In genomic region chr17:15564014-15564927, GRCm38 (mm10) we compare ENCODE assay signal across 8 mouse cellular contexts. TPM values are rescaled to one million over a fixed set of nuclear protein-coding genes. Genes with fewer than 3 reads are reported as not detected.
DNase-seq lines count a peak whose midpoint lies in the region; ATAC-seq and TF ChIP-seq lines count a peak whose summit lies in the region.

Gene Prdm9 (minus strand): TSS chr17:15564354.

- TF ChIP-seq CTCF in E14TG2a.4 (conservative IDR thresholded peaks at IDR 0.05; ENCODE audit: low read length): no peak
- TF ChIP-seq CTCF in heart, postnatal 0 days (IDR thresholded peaks at IDR 0.05; ENCODE audit: low read depth): no peak
- no peak for TF ChIP-seq CTCF in testis, adult 2 months (IDR thresholded peaks at IDR 0.05; ENCODE audit: control insufficient read depth, insufficient read depth, insufficient replicate concordance, low read depth, low read length)

- no peak for TF ChIP-seq EP300 in heart, postnatal 0 days (IDR thresholded peaks at IDR 0.05; ENCODE audit: low read depth)

- no peaks in the 10 kb centered on the region for H3K9me3 ChIP-seq in E14TG2a.4 (ENCODE audit: low read length)
- H3K9me3 ChIP-seq in forebrain, embryonic 12.5 days: no peaks in the 10 kb centered on the region
- H3K9me3 ChIP-seq in heart, postnatal 0 days (replicated peaks; ENCODE audit: control insufficient read depth, low read length): no peaks in the 10 kb centered on the region
- no peaks in the 10 kb centered on the region for H3K9me3 ChIP-seq in liver, embryonic 16.5 days (replicated peaks; ENCODE audit: control insufficient read depth, low read length)
- no peaks in the 10 kb centered on the region for H3K9me3 ChIP-seq in neural tube, embryonic 13.5 days

- peak within 1 kb of the TSS; percentile 91 for H3K4me3 ChIP-seq in E14TG2a.4 (replicated peaks; ENCODE audit: low read length)
- H3K4me3 ChIP-seq in forebrain, embryonic 12.5 days (replicated peaks): peak within 1 kb of the TSS; percentile 65
- peak within 1 kb of the TSS; percentile 67 for H3K4me3 ChIP-seq in heart, postnatal 0 days (ENCODE audit: low read depth, low read length)
- peak within 1 kb of the TSS; percentile 79 for H3K4me3 ChIP-seq in liver, embryonic 16.5 days (ENCODE audit: low read depth, low read length)
- peak within 1 kb of the TSS; percentile 64 for H3K4me3 ChIP-seq in neural tube, embryonic 13.5 days
- peak within 1 kb of the TSS; percentile 95 for H3K4me3 ChIP-seq in testis, adult 2 months (ENCODE audit: control insufficient read depth, low read depth, low read length)

- ATAC-seq in forebrain, embryonic 12.5 days (ENCODE audit: low FRiP score): peak; percentile 99
- peak; percentile 99 for ATAC-seq in heart, postnatal 0 days (ENCODE audit: insufficient read depth, low read depth)
- ATAC-seq in liver, embryonic 16.5 days (ENCODE audit: low read depth): peak; percentile 100
- peak; percentile 99 for ATAC-seq in neural tube, embryonic 13.5 days (ENCODE audit: low read depth)

- under 1% methylated on average over 43 of the region's 43 CpGs for WGBS in forebrain, embryonic 12.5 days
- under 1% methylated on average over 43 of the region's 43 CpGs for WGBS in heart, postnatal 0 days
- under 1% methylated on average over 43 of the region's 43 CpGs for WGBS in liver, embryonic 16.5 days (ENCODE audit: insufficient replicate concordance)
- under 1% methylated on average over 43 of the region's 43 CpGs for WGBS in neural tube, embryonic 13.5 days

- peak; percentile 98 for DNase-seq in c-Kit-positive CD71-positive TER-119-positive erythroid progenitor cells, embryonic 14.5 days (ENCODE audit: low spot score)
- DNase-seq in heart, postnatal 0 days (ENCODE audit: low spot score): peak; percentile 97
- DNase-seq in kidney, postnatal 4 days: peak; percentile 99 to 100

- H3K9ac ChIP-seq in forebrain, embryonic 12.5 days: peak within 1 kb of the TSS; percentile 71
- peak within 1 kb of the TSS; percentile 55 for H3K9ac ChIP-seq in heart, postnatal 0 days (replicated peaks; ENCODE audit: low read depth, low read length)
- H3K9ac ChIP-seq in liver, embryonic 16.5 days (ENCODE audit: low read depth, low read length): peak within 1 kb of the TSS; percentile 75
- H3K9ac ChIP-seq in neural tube, embryonic 13.5 days: peak within 1 kb of the TSS; percentile 81

- H3K4me2 ChIP-seq in forebrain, embryonic 12.5 days: peak within 1 kb of the TSS; percentile 77
- H3K4me2 ChIP-seq in heart, postnatal 0 days (ENCODE audit: low read depth, low read length): peak within 1 kb of the TSS; percentile 86
- peak within 1 kb of the TSS; percentile 82 for H3K4me2 ChIP-seq in liver, embryonic 16.5 days (ENCODE audit: low read depth, low read length)
- H3K4me2 ChIP-seq in neural tube, embryonic 13.5 days: peak within 1 kb of the TSS; percentile 85

- H3K27ac ChIP-seq in forebrain, embryonic 12.5 days: peak within 1 kb of the TSS; percentile 94
- H3K27ac ChIP-seq in heart, postnatal 0 days (ENCODE audit: low read depth): peak within 1 kb of the TSS; percentile 94
- H3K27ac ChIP-seq in liver, embryonic 16.5 days (ENCODE audit: low read length): peak within 1 kb of the TSS; percentile 87
- H3K27ac ChIP-seq in neural tube, embryonic 13.5 days (replicated peaks): peak within 1 kb of the TSS; percentile 92
- H3K27ac ChIP-seq in testis, adult 2 months (ENCODE audit: control insufficient read depth, insufficient read depth, low read depth, low read length): peak within 1 kb of the TSS; percentile 99

- peaks cover 16% of the 10 kb centered on the region for H3K27me3 ChIP-seq in E14TG2a.4 (ENCODE audit: insufficient read depth, low read length)
- 0 out of 2 replicates have a peak, but pooled peaks cover 3% of the 10 kb centered on the region for H3K27me3 ChIP-seq in forebrain, embryonic 12.5 days
- no peaks in the 10 kb centered on the region for H3K27me3 ChIP-seq in heart, postnatal 0 days (ENCODE audit: control insufficient read depth, insufficient read depth, low read length)
- no peaks in the 10 kb centered on the region for H3K27me3 ChIP-seq in liver, embryonic 16.5 days (ENCODE audit: control insufficient read depth, insufficient read depth, low read depth, low read length)
- peaks cover 3% of the 10 kb centered on the region; the same call in 1 of the 2 replicates for H3K27me3 ChIP-seq in neural tube, embryonic 13.5 days
- H3K27me3 ChIP-seq in testis, adult 2 months (ENCODE audit: control insufficient read depth, insufficient read depth, low read length): no peaks in the 10 kb centered on the region

- H3K36me3 ChIP-seq in E14TG2a.4 (ENCODE audit: insufficient read depth, low read length): no peaks in the 10 kb centered on the region
- H3K36me3 ChIP-seq in forebrain, embryonic 12.5 days (replicated peaks): no peaks in the 10 kb centered on the region
- H3K36me3 ChIP-seq in heart, postnatal 0 days (replicated peaks; ENCODE audit: control insufficient read depth, insufficient read depth, low read length): no peaks in the 10 kb centered on the region
- no peaks in the 10 kb centered on the region for H3K36me3 ChIP-seq in liver, embryonic 16.5 days (ENCODE audit: control insufficient read depth, insufficient read depth)
- no peaks in the 10 kb centered on the region for H3K36me3 ChIP-seq in neural tube, embryonic 13.5 days
- H3K36me3 ChIP-seq in testis, adult 2 months (ENCODE audit: control insufficient read depth, insufficient read depth, low read length): no peaks in the 10 kb centered on the region

- TF ChIP-seq POLR2A in testis, adult 2 months (IDR thresholded peaks at IDR 0.05; ENCODE audit: control insufficient read depth, low read depth, low read length): peak; percentile 76; the same call in 1 of the 2 replicates

- H3K4me1 ChIP-seq in E14TG2a.4 (replicated peaks; ENCODE audit: low read depth, low read length): peaks cover 22% of the 10 kb centered on the region
- peaks cover 6% of the 10 kb centered on the region for H3K4me1 ChIP-seq in forebrain, embryonic 12.5 days
- H3K4me1 ChIP-seq in heart, postnatal 0 days (ENCODE audit: control insufficient read depth, insufficient read depth): peaks cover 5% of the 10 kb centered on the region; the same call in 1 of the 2 replicates
- H3K4me1 ChIP-seq in liver, embryonic 16.5 days (ENCODE audit: control insufficient read depth, low read depth, low read length): peaks cover 9% of the 10 kb centered on the region
- peaks cover 8% of the 10 kb centered on the region for H3K4me1 ChIP-seq in neural tube, embryonic 13.5 days (replicated peaks)
- H3K4me1 ChIP-seq in testis, adult 2 months (ENCODE audit: control insufficient read depth, insufficient read depth, low read length): peaks cover 10% of the 10 kb centered on the region

RNA-seq across cellular contexts. Expression of gene Prdm9, which starts in this region (rescaled TPM):
- 3.0 and 3.2 TPM in 2 replicates for polyA plus RNA-seq in forebrain, embryonic 12.5 days (2016; fragmentation: Nextera tagmentation; extraction: Ambion mirVana)
- 1.0 and 2.3 TPM in 2 replicates for total RNA-seq in heart, postnatal 0 days (2014; rRNA removed; ENCODE audit: low replicate concordance)
- polyA plus RNA-seq in heart, postnatal 0 days (2015; fragmentation: Nextera tagmentation; extraction: Ambion mirVana): 1.7 and 1.9 TPM in 2 replicates
- 0.43 and 0.74 TPM in 2 replicates for polyA plus RNA-seq in liver, embryonic 16.5 days (2015; fragmentation: Nextera tagmentation; extraction: Ambion mirVana)
- polyA plus RNA-seq in neural tube, embryonic 13.5 days (2015; fragmentation: Nextera tagmentation; extraction: Ambion mirVana): 2.6 and 2.8 TPM in 2 replicates
- polyA plus RNA-seq in testis, adult 2 months (2012; rRNA removed): 2.9 and 3.2 TPM in 2 replicates

Comparison
In these comparisons a context has a peak if more than half of its experiments do, and no peak if none do; other contexts are left out.
1. Peak in every context shown above with its lines: DNase-seq, ATAC-seq, H3K4me3 ChIP-seq and H3K27ac ChIP-seq.
2. Peak in ATAC-seq, H3K4me3 ChIP-seq, H3K27ac ChIP-seq, H3K9ac ChIP-seq and H3K4me2 ChIP-seq in liver, embryonic 16.5 days; RNA of the gene not detected or under 1 TPM.